Mouse (Mus musculus) left cerebral cortex, postnatal 10 days (tissue): ENCODE results near the gene Trim21. TPM values are rescaled to one million over a fixed set of nuclear protein-coding genes. Genes with fewer than 3 reads are reported as not detected.

Experiments used
- DNase-seq, 2 experiments: peaks; one replicate each; pipeline ENCODE4 v3.0.0; 2021 to 2022; ENCODE audit warnings: low spot score in 2 of 2, mixed read lengths in 1 of 2; ENCODE audit errors: extremely low spot score in 1 of 2
- intact Hi-C: fragments of 180-260 bp; cut with DNase I; formaldehyde crosslinking; loops from one replicate; pipeline ENCODE4 v1.15.1; 2025
- total RNA-seq, 2 experiments: library from RNA; stranded (reverse); gene quantifications; 2 replicates each; pipeline ENCODE4 v1.2.3; 2021

Gene Trim21
- total RNA-seq, 2 experiments from 2014 or later, result 1.8 to 2.9 TPM

GRCm38 (mm10) chr7:102511927-102512326 lies 53.4 kb downstream of the Trim21 start:
- no peak for DNase-seq
- intact Hi-C loops, result loop anchor here (5.0 to 10.0 kb wide), 4 partner anchors 173 to 1360 kb away; partner anchors contain the start of genes Olfr571, Olfr586 and Trim68

- no peak for DNase-seq
Observed at GRCm38 (mm10) chr7:102509726-102510125, 55.6 kb downstream of the Trim21 start.

GRCm38 (mm10) chr7:102508666-102509065 lies 56.6 kb downstream of the Trim21 start:
- intact Hi-C loops, result loop anchor here (5.0 kb wide), 1 partner anchor 129 kb away; the partner anchor contains the start of gene Olfr554
- DNase-seq, result no peak

More at GRCm38 (mm10) chr7:102509726-102510125, 55.6 kb downstream of the Trim21 start:
- intact Hi-C loops, result loop anchor here (5.0 to 10.0 kb wide), 5 partner anchors 128 to 1363 kb away; partner anchors contain the start of genes Olfr554, Olfr571, Olfr586 and Trim68

GRCm38 (mm10) chr7:102508066-102508465 lies 57.2 kb downstream of the Trim21 start:
- intact Hi-C loops, result loop anchor here (5.0 kb wide), 1 partner anchor 129 kb away; the partner anchor contains the start of gene Olfr554
- DNase-seq, result no peak

Other genes with a start within 250 kb of the Trim21 start
- gene Rrm1, start 123.8 kb downstream of the Trim21 start, total RNA-seq, result 10 to 100 TPM; 14.5 TPM
- not detected for gene Olfr543, start 83.8 kb downstream of the Trim21 start, total RNA-seq
- not detected for gene Olfr544, start 77.2 kb downstream of the Trim21 start, total RNA-seq
- gene Olfr545, start 65.9 kb downstream of the Trim21 start, total RNA-seq, result not detected
- gene Olfr547, start 30.7 kb downstream of the Trim21 start, total RNA-seq, result not detected
- not detected for gene Olfr548-ps1, start 24.6 kb downstream of the Trim21 start, total RNA-seq
- not detected for gene Olfr549, start 15.6 kb downstream of the Trim21 start, total RNA-seq
- gene Olfr550, start 6.0 kb upstream of the Trim21 start, total RNA-seq, result under 1 TPM; 0.24 to 0.51 TPM
- not detected for gene Olfr551, start 26.4 kb upstream of the Trim21 start, total RNA-seq
- not detected for gene Olfr552, start 32.3 kb upstream of the Trim21 start, total RNA-seq
- gene Olfr553, start 52.7 kb upstream of the Trim21 start, total RNA-seq, result not detected
- not detected for gene Olfr554, start 72.9 kb upstream of the Trim21 start, total RNA-seq
- not detected for gene Olfr555, start 93.3 kb upstream of the Trim21 start, total RNA-seq
- gene Olfr556, start 99.4 kb upstream of the Trim21 start, total RNA-seq, result not detected
- 1 to 10 TPM; 4.9 to 5.4 TPM for gene Trim68, start 121.8 kb upstream of the Trim21 start, total RNA-seq
- gene Olfr557, start 130.4 kb upstream of the Trim21 start, total RNA-seq, result not detected
- gene Olfr558, start 136.7 kb upstream of the Trim21 start, total RNA-seq, result under 1 TPM; 0.15 to 0.32 TPM
- gene Olfr33, start 153.6 kb upstream of the Trim21 start, total RNA-seq, result not detected
- gene Olfr559, start 162.0 kb upstream of the Trim21 start, total RNA-seq, result not detected
- gene Olfr560, start 193.9 kb upstream of the Trim21 start, total RNA-seq, result not detected
- under 1 TPM; 0.51 to 0.55 TPM for gene Olfr78, start 194.0 kb upstream of the Trim21 start, total RNA-seq
- gene Olfr561, start 205.7 kb upstream of the Trim21 start, total RNA-seq, result not detected
- gene Olfr564, start 238.0 kb upstream of the Trim21 start, total RNA-seq, result not detected